Mouse (Mus musculus) spleen, adult 12 weeks (tissue): Measurements from ENCODE around the gene Ccni.

Experiments
- DNase-seq: peaks from one replicate; pipeline ENCODE4 v3.0.0; 2022; ENCODE audit warnings: low spot score

The Ccni gene

DNA sequence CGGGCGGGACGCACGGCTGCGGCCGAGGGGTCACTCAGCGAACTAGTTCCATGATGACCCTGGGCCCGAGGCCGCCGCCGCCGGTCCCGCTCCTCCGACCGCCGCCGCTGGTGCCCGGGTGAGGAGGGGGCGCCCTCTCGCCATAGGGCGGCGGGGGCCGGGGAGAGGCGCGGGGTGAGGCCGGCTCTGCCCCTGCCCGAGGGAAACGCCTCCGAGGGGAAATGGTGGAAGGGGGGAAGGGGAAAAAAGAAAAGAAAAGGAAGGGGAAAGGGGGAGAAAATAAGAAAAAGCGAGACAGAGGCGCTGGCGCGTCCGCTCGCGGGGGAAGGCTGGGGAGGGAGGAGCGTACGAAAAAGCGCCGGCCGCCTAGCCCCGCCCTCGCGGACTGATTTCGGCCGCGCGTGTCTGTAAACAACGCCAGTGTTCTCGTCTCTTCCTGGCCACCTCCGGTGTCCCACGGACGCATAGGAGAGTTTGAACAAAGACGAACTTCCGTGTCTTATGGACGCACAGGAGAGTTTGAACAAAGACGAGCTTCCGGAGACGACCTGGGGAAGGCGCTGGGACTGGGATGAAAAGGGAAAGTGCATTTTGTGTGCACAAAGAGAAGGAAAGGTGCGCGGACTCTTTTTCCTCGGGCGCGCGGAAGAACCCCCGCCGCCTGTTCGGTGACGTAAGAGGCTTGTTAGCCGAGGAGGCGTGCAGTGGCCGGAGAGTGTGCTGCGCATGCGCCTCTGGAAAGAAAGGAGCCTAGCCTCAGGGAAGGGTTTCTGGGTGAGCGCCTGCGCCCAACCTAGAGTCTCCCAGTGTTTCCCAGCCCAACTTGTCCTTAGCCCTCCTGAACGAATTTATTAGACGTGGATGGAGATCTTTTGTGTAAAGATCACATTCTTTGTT, at the start of gene Ccni, which contains the start of gene 2010109A12Rik:
Gene Ccni (minus strand): TSS at position 387 of the 897 bp plus-strand sequence.
Gene 2010109A12Rik (plus strand): TSS at position 410 of the 897 bp plus-strand sequence.
- DNase-seq = peak; percentile 94

DNA sequence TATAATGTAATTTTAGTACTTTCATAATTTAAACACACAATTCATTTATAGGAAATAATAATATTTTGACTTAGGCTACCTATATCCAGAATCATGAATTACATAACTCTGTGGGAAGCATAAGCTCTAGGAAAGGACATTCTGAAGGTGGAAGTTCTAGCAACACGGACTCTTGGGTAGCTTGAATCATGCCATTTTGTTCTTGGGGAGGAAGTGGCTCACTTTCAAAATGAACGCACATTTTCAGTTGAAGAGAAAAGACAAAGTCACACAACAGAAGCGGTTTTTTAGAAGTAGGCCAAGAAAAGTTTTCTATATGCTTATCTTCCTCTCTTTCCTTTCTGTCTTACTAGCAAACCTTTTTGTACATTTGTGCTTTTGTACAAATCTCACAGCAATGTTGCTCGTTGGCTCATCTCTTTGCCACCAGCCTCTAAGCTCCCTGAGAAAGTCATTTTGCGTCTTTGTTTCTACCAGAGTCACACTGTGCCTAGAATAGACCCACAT, 49.5 kb upstream of the Ccni start:
- no peak for DNase-seq

DNA sequence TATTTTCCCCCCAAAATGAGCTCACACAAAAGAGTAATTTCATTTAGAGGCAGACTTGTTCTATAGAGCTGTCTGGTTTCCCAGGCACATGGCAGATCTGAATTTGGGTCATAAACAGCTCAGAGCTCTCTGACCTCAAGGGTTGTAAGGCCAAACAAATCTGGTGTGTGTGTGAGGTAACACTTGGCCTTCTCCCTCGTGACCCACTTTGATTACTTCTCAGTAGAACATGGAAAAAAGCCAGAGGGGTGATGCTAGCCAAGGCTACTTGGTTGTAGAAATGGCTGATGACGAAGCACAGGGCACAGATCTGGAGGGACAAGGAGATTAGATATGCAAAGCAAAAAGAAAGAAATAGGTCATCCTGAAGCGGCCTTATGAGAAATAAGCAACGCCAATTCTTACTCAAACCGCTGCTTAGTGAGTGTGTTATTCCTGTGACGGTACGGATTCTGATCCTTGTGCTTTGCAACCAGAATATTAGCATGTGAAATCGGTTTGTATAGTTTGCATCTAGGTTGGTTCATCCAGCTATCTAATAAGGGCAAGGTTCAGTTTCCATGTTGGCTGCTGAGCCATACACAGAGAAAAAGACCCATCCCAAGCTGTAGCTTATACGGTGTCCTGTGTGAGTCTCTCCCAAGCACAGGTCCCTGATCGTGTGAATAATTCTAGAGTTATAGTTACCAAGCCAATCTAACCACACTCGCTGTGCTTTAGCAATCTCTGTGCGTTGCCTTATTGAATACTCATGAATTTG, 44.9 kb upstream of the Ccni start:
- DNase-seq = no peak

DNA sequence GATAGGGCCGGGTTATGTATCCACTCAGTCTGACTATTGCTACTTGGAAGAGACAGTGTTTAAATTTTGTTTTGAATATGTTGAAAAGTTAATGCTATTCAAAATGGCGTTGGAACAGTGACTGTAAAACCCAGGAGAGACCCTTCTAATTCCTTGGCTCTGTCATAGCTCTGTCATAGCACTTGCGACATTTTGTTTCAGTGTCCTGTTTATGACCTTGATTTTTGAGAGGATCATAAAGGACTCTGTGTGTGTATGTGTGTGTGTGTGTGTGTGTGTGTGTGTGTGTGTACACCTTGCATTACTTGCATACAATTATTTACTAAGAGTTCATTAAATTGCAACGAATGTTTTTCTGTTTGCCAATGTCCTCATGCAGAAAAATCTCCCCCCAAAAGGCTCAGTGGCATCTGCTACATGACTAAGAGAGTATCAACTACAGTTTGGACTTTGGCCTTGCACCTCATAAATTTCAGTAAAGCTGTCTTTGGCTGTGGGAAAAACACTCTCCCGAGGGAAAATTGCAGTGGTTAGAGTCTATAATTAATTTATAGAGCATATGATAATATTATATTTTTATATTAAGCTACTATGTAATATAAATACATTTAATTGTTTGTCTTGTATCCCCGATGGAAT, 43.8 kb upstream of the Ccni start:
- no peak for DNase-seq

DNA sequence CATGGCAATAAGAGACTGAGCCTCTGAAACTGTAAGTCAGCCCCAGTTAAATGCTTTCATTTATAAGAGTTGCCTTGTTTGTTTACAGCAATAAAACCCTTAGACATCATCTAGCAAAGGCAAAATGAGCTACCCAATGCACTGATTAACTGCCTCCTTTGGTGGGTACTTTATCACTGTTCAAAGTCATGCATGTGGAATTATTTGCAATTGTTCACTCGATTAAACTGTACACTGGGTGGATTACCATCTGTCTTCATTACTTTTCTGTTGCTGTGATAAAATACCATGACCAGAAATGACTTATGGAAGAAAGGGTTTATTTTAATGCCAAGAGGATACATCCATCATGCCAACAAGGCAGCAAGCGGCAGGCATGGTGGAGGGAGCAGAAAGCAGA, 39.0 kb upstream of the Ccni start:
- DNase-seq = no peak

DNA sequence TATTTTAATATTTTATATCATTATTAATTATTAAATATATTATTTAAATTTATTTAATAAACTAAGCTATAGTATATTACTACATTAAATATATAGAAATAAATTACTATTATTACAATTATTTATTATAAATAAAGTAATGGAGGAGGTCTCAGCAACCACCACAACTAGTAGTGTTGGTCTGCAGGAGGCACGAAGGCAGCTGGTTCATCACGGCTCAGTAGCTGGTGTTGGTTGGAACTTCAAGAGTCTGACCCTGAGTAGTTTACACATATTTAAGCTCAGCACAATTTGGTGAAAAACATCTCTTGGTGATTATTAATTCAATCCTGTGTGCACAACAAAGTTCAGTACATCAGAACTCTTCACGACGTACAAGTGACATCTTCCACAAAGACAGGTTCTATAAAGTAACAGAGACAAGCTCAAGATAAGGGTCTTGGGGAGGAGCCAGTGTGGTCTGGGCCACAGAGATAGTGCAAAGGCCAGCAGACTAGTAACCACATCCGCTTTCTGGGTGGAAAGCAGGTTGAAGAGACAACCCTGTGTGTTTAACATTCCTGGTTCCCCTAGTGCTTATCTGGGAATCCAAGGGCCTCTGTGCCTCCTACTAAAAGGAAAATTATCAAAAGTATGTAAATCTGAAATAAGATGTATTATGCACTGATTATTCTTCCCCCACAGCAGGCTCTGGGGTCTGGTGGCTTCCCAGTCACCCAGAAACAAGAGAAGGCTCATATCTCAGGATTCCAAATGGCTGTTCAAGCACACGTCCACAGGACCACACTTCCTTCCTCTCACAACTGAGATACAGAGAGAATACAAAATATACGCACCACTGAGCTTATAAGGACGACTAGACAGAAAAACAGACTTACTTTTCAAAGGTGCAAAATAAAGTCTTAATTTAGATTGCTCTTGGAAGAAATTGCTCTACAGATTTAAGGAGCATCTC, 33.6 kb upstream of the Ccni start:
- DNase-seq = peak; percentile 69

DNA sequence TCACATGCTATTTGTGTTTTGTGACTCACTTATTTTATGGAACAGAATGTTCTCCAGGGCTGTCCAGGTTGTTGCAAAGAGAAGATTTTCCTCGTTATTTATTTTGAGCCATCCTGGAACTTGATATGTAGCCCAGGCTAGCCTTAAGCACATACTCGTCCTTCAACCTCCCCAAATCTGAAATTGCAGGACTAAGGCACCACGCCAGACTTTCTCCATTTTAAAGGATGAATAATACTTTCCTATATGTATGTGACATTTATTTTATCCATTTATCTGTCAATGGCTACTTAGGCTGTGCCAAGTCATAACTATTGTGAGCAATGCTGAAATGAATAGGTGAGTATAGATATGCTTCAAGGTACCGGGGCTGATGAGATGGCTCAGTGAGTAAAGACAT, 30.2 kb upstream of the Ccni start:
- no peak for DNase-seq

DNA sequence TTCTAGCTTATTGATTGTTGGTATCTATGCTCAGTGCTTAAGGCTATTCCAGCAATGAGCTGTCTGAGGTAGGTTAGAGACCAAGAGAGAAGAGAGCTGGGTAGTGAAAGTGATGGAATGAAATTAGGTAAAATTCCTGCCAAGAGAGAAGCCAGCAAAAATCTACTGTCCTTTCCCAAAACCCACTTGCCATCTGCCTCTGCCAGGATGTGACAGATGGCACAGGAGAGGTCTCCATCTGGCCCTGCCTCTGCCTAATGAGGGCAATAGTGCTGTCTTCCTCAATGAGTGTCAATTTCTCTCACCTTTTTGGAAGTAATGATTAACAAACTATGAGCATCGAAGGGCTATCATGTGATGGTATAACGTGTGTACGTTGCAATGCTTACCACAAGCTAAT, 29.6 kb upstream of the Ccni start:
- DNase-seq = no peak

DNA sequence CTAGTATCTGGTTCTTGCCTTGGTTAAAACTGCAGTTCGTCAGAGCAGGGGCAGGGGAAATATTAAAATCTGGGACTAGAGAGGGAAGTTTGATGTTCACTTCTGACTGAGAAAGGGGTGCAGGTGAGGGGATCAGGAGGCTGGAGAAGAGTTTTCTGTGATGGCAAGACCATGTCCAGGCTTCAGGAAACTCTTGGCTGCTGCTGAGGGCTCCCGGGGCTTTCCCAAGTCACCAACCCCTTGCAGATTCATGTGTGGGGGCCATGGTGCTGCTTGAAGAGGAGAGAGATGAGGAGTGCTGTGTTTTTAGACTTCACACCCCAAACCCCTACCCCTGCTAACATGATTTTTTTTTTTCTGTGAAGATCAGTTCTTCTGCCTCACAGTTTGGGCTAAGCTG, 28.3 kb upstream of the Ccni start:
- DNase-seq = no peak

DNA sequence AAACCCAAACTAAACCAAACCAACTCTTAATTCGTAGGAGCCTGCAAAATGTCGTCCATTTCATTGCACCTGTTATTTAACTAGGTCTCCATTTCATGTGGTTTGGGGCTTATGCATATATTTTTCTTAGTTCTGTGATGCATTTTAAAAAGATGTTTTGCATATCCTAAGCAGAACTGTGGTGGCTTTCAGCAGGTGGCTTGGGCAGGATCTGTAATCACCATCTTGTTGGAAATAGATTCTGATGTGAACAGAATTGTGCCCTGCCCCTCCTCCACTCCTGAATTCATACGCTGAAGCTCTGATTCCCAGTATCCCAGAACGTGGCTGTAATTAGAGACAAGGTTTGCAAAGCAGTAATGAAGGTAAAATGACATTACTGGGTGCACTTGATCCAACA, 27.8 kb upstream of the Ccni start:
- no peak for DNase-seq

DNA sequence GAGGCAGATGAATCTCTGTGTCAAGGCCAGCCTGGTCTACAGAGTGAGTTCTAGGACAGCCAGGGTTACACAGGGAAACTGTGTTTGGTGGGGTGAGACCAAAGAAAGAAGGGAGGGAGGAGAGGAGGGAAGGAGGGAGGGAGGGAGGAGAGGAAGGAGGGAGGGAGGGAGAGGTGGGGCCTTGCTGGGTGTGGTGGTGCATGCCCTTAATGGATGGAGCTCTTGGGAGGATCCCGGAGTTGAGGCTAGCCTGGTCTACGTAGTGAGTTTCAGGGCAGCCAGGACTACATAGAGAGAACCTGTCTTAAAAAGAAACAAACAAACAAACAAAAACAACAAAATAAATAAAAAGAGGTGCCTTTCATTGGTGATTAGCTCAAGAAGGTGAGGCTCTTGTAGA, 26.5 kb upstream of the Ccni start:
- no peak for DNase-seq

DNA sequence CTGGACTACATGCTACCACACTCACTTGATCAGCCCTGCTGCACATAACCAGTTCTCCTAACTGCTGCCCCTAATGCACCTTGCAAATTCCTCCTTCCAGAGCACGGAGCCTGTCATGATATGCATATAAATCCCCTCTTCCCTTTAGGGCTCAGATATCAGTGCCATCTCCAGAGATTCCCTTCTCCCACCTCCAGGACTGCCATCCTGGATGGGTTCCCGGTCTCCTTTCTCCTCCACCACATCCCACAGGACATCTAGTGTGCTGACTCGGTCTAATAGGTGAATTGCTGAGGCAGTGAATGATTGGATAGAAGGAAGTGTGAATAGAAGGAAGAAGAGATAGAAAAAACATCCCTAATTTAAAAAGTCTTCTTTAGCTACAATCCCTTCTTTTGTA, 25.4 kb upstream of the Ccni start:
- DNase-seq = no peak

DNA sequence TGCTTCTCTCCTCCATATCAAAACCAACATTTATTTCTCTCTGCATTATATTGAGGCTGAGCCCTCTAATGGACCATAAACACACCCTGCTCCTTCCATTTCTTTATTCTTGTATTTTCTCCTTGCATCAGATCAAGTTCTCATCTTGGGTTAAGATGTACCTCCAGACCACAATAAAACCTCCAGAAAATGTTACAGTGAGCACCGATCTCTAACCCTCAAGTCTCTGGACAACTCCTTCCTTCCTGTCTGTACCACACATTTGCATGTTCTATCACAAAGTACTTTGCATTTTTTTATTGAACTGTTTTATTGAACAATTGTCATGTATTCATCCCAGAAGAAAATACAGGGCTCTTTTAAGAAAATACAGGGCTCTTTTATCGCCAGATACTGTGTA, 23.2 kb upstream of the Ccni start:
- DNase-seq = no peak

DNA sequence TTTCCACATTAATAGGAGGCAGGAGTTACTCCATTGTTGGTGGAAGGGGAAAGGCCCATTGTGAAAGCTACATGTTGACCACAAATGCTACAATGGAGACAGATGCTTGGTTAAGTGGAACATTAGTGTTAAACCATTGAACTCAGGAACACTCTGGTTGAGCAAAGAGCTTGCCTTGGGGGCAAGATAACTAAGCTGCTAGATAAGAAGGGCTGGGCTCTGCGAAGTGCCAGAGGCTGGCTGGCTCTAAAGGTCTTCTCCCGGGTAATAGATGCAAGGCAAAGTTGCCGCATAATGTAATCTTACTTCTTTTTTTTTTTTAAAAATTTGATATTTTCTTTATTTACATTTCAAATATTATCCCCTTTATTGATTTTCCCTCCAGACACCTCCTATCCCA, 20.9 kb upstream of the Ccni start:
- no peak for DNase-seq

DNA sequence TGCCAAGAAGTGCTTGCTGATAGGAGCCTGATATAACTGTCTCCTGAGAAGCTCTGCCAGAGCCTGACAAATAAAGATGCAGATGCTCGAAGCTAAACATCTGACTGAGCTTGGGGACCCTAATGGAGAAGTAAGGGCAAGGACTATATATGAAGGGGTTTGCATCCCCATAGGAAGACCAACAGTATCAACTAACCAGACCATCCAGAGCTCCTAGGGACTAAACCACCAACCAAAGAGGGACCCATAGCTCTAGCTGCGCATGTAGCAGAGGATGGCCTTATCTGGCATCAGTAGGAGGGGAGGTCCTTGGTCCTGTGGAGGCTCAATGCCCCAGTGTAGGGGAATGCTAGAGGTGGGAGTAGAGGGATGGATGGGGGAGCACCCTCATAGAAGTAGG, 18.3 kb upstream of the Ccni start:
- DNase-seq = no peak

DNA sequence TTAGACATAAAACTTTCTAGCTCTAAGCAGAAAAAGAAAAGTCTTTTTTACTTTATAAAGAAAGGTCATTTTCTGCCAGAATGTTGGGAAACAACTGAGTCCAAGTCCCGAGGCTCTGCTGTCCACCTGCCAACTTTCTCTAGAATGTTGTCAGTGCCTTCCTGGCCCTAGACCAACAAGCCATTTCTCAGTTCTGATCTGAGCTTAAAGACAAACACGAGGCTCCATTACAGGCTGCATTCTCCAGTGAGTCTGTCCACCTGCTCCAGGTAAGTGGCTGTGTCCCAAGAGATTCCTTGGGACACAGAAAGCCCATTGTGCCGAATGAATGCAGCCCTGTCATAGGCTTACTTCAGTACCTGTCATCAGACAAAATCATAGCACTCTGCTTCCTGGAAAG, 15.4 kb upstream of the Ccni start:
- no peak for DNase-seq

DNA sequence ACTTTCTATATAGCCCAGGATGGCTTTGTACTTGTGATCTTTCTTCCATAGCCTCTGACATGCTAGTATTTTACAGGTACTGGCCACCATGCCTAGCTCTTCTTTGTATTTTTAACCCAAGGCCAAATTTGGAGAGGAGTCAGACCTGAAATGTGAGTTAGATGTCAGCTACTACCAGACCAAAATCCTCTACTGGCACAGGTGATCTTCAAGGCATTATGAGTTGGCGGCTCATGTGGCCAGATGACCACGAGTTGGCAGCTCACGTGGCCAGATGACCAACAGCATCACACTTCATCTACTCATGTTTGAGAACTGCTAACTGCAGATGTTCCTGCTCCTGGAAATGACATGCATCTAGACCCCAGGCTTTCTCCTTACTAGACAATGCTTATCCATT, 12.1 kb upstream of the Ccni start:
- no peak for DNase-seq

DNA sequence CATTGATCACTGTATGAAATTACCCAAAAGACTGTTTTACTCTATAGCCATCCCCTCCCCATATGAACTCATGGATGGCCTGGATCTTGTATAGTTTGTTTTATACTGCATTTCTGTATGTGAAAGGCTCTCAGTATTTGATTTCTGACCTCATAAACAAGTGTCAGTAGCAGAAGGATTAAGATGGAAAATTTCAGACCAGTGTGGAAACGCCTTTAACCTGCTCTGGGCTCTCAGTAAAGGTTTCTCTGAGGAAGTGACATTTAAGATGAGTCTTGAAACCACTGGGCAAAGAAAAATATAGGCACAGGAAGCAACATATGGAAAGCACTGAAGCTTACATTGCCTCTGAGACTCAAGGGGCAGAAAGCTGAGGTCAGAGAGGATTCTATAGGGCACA, 1.3 kb upstream of the Ccni start:
- no peak for DNase-seq

DNA sequence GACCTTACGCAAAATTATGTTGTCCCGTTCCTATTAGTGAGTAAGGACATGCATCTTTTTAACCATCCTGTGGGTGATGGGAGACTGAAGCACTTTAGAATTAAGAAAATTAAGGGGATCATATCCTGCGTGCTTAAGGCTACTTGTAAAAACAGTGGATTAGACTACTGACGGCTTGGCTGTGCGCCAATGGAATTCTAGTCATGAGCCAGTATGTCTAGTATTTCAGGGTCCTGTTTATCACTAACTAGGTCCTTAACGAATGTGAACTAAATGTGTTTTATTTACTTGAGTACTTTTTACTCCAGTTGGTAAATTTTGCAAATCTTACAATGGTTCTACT, 682 bp upstream of the Ccni start:
- no peak for DNase-seq

DNA sequence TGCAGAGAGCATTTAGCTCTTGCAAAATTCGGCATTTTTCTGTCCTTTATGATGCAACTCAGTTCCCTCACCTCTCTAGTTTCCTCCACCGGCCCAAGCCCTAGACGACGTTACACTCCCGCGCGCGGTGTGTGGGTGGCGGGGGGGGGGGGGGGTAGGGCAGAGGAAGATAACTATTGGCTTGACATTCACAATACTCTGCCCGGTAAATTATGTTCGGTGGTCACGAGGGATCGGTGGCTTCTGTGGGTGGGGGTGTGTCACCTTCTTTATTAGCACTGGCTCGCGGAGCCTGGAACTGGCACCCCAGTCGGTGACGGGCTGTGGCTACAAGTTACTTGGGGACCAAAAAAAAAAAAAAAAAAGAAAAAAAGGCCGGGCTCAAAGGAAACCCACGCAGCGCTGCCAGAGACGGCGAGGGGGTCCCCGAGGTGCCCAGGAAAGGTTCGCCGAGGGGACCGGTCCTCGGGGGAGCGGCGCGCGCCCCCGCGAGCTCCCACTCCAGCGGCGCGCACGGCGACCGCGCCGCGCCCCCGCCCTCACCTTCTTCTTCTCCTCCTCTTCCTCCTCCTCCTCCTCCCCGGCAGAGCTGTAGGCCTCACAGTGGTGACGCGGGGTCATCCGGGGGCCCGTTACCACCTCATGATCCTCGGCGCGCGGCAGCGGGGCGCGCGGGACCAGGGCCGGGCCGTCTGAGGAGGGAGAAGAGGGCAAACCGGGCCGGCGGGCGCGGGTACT, 755 bp downstream of the Ccni start:
- peak; percentile 59 for DNase-seq

DNA sequence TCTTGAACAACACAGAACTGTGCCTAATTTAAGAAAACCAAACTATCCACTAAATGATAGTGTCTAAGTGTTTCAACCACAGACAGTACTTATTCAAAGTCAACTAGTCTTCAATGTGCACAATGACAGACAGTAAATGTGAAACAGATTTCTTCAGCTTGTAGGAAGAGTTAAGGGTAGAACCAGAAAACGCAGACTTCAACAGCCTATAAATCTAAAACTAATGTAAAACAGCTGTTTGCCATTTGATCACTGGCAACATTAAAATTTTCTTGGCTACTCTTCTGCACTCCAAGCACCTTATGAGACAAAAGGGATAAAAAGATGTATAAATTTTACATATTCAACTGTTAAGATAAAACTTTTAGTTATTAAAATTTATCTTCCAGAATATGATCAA, 5.1 kb downstream of the Ccni start:
- no peak for DNase-seq
